Mouse (Mus musculus): ENCODE measurements around the gene Zfand4. TPM values are rescaled to one million over a fixed set of nuclear protein-coding genes. Genes with fewer than 3 reads are reported as not detected.

The Zfand4 gene
- polyA plus RNA-seq, 1 experiment from 2014 or later: 5.6 TPM

Other genes with a start within 250 kb of the Zfand4 start
- 23.2 and 25.2 TPM in 2 replicates for gene Tmcc1, start 70.7 kb upstream of the Zfand4 start, polyA plus RNA-seq (2015; fragmentation: Nextera tagmentation; extraction: Ambion mirVana)
- gene Washc2, start 56.2 kb upstream of the Zfand4 start, polyA plus RNA-seq (2015; fragmentation: Nextera tagmentation; extraction: Ambion mirVana): 62.3 and 65.8 TPM in 2 replicates
- gene March8, start 73.8 kb downstream of the Zfand4 start, polyA plus RNA-seq (2015; fragmentation: Nextera tagmentation; extraction: Ambion mirVana): 47.7 and 56.0 TPM in 2 replicates
- 0.82 and 0.95 TPM in 2 replicates for gene Alox5, start 197.0 kb downstream of the Zfand4 start, polyA plus RNA-seq (2015; fragmentation: Nextera tagmentation; extraction: Ambion mirVana)
- gene Olfr211, start 224.9 kb downstream of the Zfand4 start, polyA plus RNA-seq (2015; fragmentation: Nextera tagmentation; extraction: Ambion mirVana): not detected in 2 replicates
- not detected in 2 replicates for gene Olfr212, start 242.3 kb downstream of the Zfand4 start, polyA plus RNA-seq (2015; fragmentation: Nextera tagmentation; extraction: Ambion mirVana)